Mouse (Mus musculus) myocyte (in vitro differentiated cells): ENCODE measurements at regions not wholly inside any gene's neighbourhood (a gene's known extent, or its start where the extent isn't known, plus 50 kb on each side); places are given as distances from the start of the nearest gene placed in this dataset.

ENCODE experiments used
- E2F4 ChIP-seq: IDR thresholded peaks from one replicate; pipeline ENCODE4 v1.6.1; 2011; ENCODE audit warnings: mild to moderate bottlenecking, control low read depth, moderate library complexity; ENCODE audit not compliant: insufficient read depth
- POLR2A ChIP-seq: IDR thresholded peaks from one replicate; pipeline ENCODE4 v1.6.1; 2011; ENCODE audit warnings: low read depth, mild to moderate bottlenecking, control low read depth, moderate library complexity; ENCODE audit not compliant: insufficient read length
- TCF12 ChIP-seq: IDR thresholded peaks from one replicate; pipeline ENCODE4 v1.6.1; 2011; ENCODE audit warnings: mild to moderate bottlenecking, control low read depth; ENCODE audit not compliant: poor library complexity, insufficient read depth, severe bottlenecking
- USF1 ChIP-seq: IDR thresholded peaks from one replicate; pipeline ENCODE4 v1.6.1; 2011; ENCODE audit warnings: low read depth, mild to moderate bottlenecking, control low read depth, moderate library complexity

DNA sequence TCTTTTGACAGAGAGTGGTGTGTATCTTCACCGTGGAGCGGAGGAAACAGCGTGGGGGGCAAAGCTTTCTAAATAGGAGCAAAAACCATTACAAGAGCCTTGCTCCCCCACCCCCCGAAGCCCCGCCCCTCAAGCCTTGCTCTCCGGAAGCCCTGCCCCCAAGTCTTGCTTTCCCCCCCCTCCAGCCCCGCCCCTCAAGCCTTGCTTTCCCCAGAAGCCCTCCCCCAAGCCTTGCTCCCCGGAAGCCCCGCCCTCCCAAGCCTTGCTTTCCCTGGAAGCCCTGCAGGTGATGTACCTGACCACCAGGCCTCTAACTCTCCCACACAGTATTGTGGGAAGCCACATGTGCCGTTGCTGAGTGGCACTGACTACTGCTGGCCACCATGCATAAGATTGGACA, 214.8 kb upstream of the A430005L14Rik start:
- no peak for TF ChIP-seq POLR2A
- TF ChIP-seq USF1 = no peak
- TF ChIP-seq TCF12 = no peak
- TF ChIP-seq E2F4 = no peak
